Comparison of ENCODE assay signal across 9 mouse cellular contexts in genomic region chr7:143340601-143341281, GRCm38 (mm10).
DNase-seq lines count a peak whose midpoint lies in the region; ATAC-seq lines count a peak whose summit lies in the region.
"Had no signal": no experiment of that assay in that cellular context is flagged by ENCODE, and none has a peak within 500 bp of the region (broad histone marks: within the 10 kb centered on the region; RNA-seq: fewer than 3 reads in every experiment).

No protein-coding gene starts in this region.

- H3K9ac ChIP-seq in forebrain, embryonic 13.5 days: no peak overlapping the region
- H3K9ac ChIP-seq in kidney, embryonic 14.5 days (ENCODE audit: low read depth, low read length): no peak overlapping the region
- H3K9ac ChIP-seq in neural tube, embryonic 15.5 days (replicated peaks): no peak overlapping the region
- H3K9ac ChIP-seq: liver, embryonic 15.5 days had no signal

- H3K36me3 ChIP-seq in forebrain, embryonic 13.5 days (ENCODE audit: poor library complexity, severe bottlenecking): no peaks in the 10 kb centered on the region
- H3K36me3 ChIP-seq in kidney, embryonic 14.5 days (ENCODE audit: control insufficient read depth, insufficient read depth, low read length): no peaks in the 10 kb centered on the region
- no peaks in the 10 kb centered on the region for H3K36me3 ChIP-seq in neural tube, embryonic 15.5 days
- H3K36me3 ChIP-seq: liver, embryonic 15.5 days had no signal

- peaks cover 87% of the 10 kb centered on the region for H3K27me3 ChIP-seq in forebrain, embryonic 13.5 days
- no peaks in the 10 kb centered on the region for H3K27me3 ChIP-seq in kidney, embryonic 14.5 days (ENCODE audit: control insufficient read depth, insufficient read depth, low read length)
- no peaks in the 10 kb centered on the region for H3K27me3 ChIP-seq in neural tube, embryonic 15.5 days (replicated peaks)
- H3K27me3 ChIP-seq: liver, embryonic 15.5 days had no signal

- peaks cover 35% of the 10 kb centered on the region for H3K4me1 ChIP-seq in forebrain, embryonic 13.5 days
- peaks cover 26% of the 10 kb centered on the region for H3K4me1 ChIP-seq in kidney, embryonic 14.5 days (ENCODE audit: control insufficient read depth, insufficient read depth, low read length)
- H3K4me1 ChIP-seq in neural tube, embryonic 15.5 days: peaks cover 24% of the 10 kb centered on the region
- H3K4me1 ChIP-seq: liver, embryonic 15.5 days had no signal

- no peak overlapping the region for H3K4me2 ChIP-seq in forebrain, embryonic 13.5 days
- no peak overlapping the region for H3K4me2 ChIP-seq in kidney, embryonic 14.5 days (replicated peaks; ENCODE audit: low read depth, low read length)
- H3K4me2 ChIP-seq in neural tube, embryonic 15.5 days: no peak overlapping the region
- H3K4me2 ChIP-seq: liver, embryonic 15.5 days had no signal

- no peak overlapping the region for H3K27ac ChIP-seq in forebrain, embryonic 13.5 days
- no peak overlapping the region for H3K27ac ChIP-seq in kidney, embryonic 14.5 days (ENCODE audit: low read depth, low read length)
- no peak overlapping the region; the same call in 1 of the 2 replicates for H3K27ac ChIP-seq in neural tube, embryonic 15.5 days (replicated peaks)
- H3K27ac ChIP-seq: liver, embryonic 15.5 days had no signal

- H3K4me3 ChIP-seq in forebrain, embryonic 13.5 days: no peak overlapping the region
- H3K4me3 ChIP-seq in kidney, embryonic 14.5 days (ENCODE audit: low read length): no peak overlapping the region
- H3K4me3 ChIP-seq in neural tube, embryonic 15.5 days (replicated peaks): no peak overlapping the region
- H3K4me3 ChIP-seq: liver, embryonic 15.5 days had no signal

- DNase-seq in kidney, adult 11 months: peak; percentile 24
- no peak for DNase-seq in kidney, adult 18-20 months
- no peak for DNase-seq in spleen, adult 12 weeks (ENCODE audit: low spot score)
- DNase-seq in thymus, postnatal 4 days: no peak

- H3K9me3 ChIP-seq in forebrain, embryonic 13.5 days (replicated peaks): peaks cover 5% of the 10 kb centered on the region
- H3K9me3 ChIP-seq in kidney, embryonic 14.5 days (ENCODE audit: control insufficient read depth, low read length): no peaks in the 10 kb centered on the region
- H3K9me3 ChIP-seq in neural tube, embryonic 15.5 days (replicated peaks): no peaks in the 10 kb centered on the region
- H3K9me3 ChIP-seq: liver, embryonic 15.5 days had no signal

- ATAC-seq in forebrain, embryonic 13.5 days: peak; percentile 94
- ATAC-seq in kidney, embryonic 14.5 days (ENCODE audit: low FRiP score, low TSS enrichment): peak; percentile 70; the same call in 1 of the 2 replicates
- ATAC-seq in neural tube, embryonic 15.5 days (ENCODE audit: low FRiP score): peak; percentile 78
- ATAC-seq in granulocyte monocyte progenitor cell, adult 5-6 weeks (replicated peaks; ENCODE audit: poor library complexity, severe bottlenecking): no peak

- 11% methylated on average over 15 of the region's 15 CpGs for WGBS in forebrain, embryonic 13.5 days
- WGBS in kidney, embryonic 14.5 days: 35% methylated on average over 15 of the region's 15 CpGs
- 19% methylated on average over 15 of the region's 15 CpGs for WGBS in neural tube, embryonic 15.5 days
